Mouse (Mus musculus) hindlimb bud, embryonic 11.5 days (tissue): ENCODE measurements around the gene Oog4.
"Not testable (repeated sequence)": the region's sequence is repeated elsewhere in the genome, so short reads cannot be mapped to it uniquely, and the experiment has no call there.

Experiments used
- DNase-seq: peaks from one replicate; pipeline ENCODE4 v3.0.0-alpha.2; 2012; ENCODE audit warnings: low read depth, low spot score; ENCODE audit errors: extremely low spot score

The Oog4 gene

GRCm38 (mm10) chr4:143450224-143450623, at the start of gene Oog4:
TSS of gene Oog4 (minus strand) at chr4:143450324.
- no peak for DNase-seq

GRCm38 (mm10) chr4:143426770-143427169, 23.4 kb downstream of the Oog4 start:
- DNase-seq, result not testable (repeated sequence)

- DNase-seq, result no peak
Measured at GRCm38 (mm10) chr4:143414121-143414520, 36.0 kb downstream of the Oog4 start.

- no peak for DNase-seq
Measured at GRCm38 (mm10) chr4:143413621-143414020, 36.5 kb downstream of the Oog4 start.

GRCm38 (mm10) chr4:143412219-143413092, 37.7 kb downstream of the Oog4 start, which contains the start of gene Pramef8:
TSS of gene Pramef8 (plus strand) at chr4:143412426.
- DNase-seq, result peak; percentile 94

- DNase-seq, result no peak
Measured at GRCm38 (mm10) chr4:143411566-143412218, 38.4 kb downstream of the Oog4 start.

GRCm38 (mm10) chr4:143394181-143394580, 55.9 kb downstream of the Oog4 start, which contains the start of gene Pramel1:
TSS of gene Pramel1 (plus strand) at chr4:143394428.
- no peak for DNase-seq

- no peak for DNase-seq
Measured at GRCm38 (mm10) chr4:143388955-143389702, 61.0 kb downstream of the Oog4 start.
